Mouse (Mus musculus) retina, postnatal 1 day (tissue): ENCODE measurements at regions not wholly inside any gene's neighbourhood (a gene's known extent, or its start where the extent isn't known, plus 50 kb on each side); places are given as distances from the start of the nearest gene placed in this dataset.
A peak's percentile ranks its signal among the peaks of the same experiment; 100 is the strongest.

Source experiments
- DNase-seq: peaks from one replicate; pipeline ENCODE4 v3.0.0-alpha.2; 2012

GRCm38 (mm10) chr2:74096809-74097208, 185.7 kb upstream of the Atp5g3 start:
- peak; percentile 54 for DNase-seq

- DNase-seq = no peak
Observed at GRCm38 (mm10) chr2:74093494-74093893, 182.4 kb upstream of the Atp5g3 start.

- no peak for DNase-seq
Observed at GRCm38 (mm10) chr2:74087375-74087774, 176.2 kb upstream of the Atp5g3 start.

GRCm38 (mm10) chr2:74084971-74085370, 173.8 kb upstream of the Atp5g3 start:
- DNase-seq = no peak

- DNase-seq = no peak
Observed at GRCm38 (mm10) chr2:74076774-74077173, 165.6 kb upstream of the Atp5g3 start.

GRCm38 (mm10) chr2:74075566-74075965, 164.4 kb upstream of the Atp5g3 start:
- DNase-seq = no peak

GRCm38 (mm10) chr2:74073396-74073795, 162.3 kb upstream of the Atp5g3 start:
- DNase-seq = no peak

- DNase-seq = peak; percentile 86
Observed at GRCm38 (mm10) chr2:74066652-74067051, 155.5 kb upstream of the Atp5g3 start.

- DNase-seq = no peak
Observed at GRCm38 (mm10) chr2:74064369-74064768, 153.2 kb upstream of the Atp5g3 start.

GRCm38 (mm10) chr2:74063777-74064176, 152.7 kb upstream of the Atp5g3 start:
- peak; percentile 65 for DNase-seq

GRCm38 (mm10) chr2:74063302-74063701, 152.2 kb upstream of the Atp5g3 start:
- no peak for DNase-seq

- DNase-seq = no peak
Observed at GRCm38 (mm10) chr2:74042430-74042829, 131.3 kb upstream of the Atp5g3 start.

GRCm38 (mm10) chr2:74039580-74039979, 128.5 kb upstream of the Atp5g3 start:
- no peak for DNase-seq

GRCm38 (mm10) chr2:74036043-74036442, 124.9 kb upstream of the Atp5g3 start:
- no peak for DNase-seq

GRCm38 (mm10) chr2:74032177-74033021, 121.3 kb upstream of the Atp5g3 start:
- DNase-seq = no peak

GRCm38 (mm10) chr2:74029938-74030337, 118.8 kb upstream of the Atp5g3 start:
- no peak for DNase-seq

GRCm38 (mm10) chr2:74027404-74028104, 116.4 kb upstream of the Atp5g3 start:
- peak; percentile 54 for DNase-seq

GRCm38 (mm10) chr2:74015146-74015545, 104.0 kb upstream of the Atp5g3 start:
- no peak for DNase-seq

- DNase-seq = no peak
Observed at GRCm38 (mm10) chr2:74014201-74014600, 103.1 kb upstream of the Atp5g3 start.

GRCm38 (mm10) chr2:73998531-73998930, 87.4 kb upstream of the Atp5g3 start:
- peak; percentile 63 for DNase-seq

- no peak for DNase-seq
Observed at GRCm38 (mm10) chr2:73996986-73997385, 85.9 kb upstream of the Atp5g3 start.

- DNase-seq = no peak
Observed at GRCm38 (mm10) chr2:73991818-73992217, 80.7 kb upstream of the Atp5g3 start.

- no peak for DNase-seq
Observed at GRCm38 (mm10) chr2:73987441-73988105, 76.4 kb upstream of the Atp5g3 start.

- no peak for DNase-seq
Observed at GRCm38 (mm10) chr2:73985911-73986250, 74.8 kb upstream of the Atp5g3 start.
